Mouse (Mus musculus): Measurements from ENCODE around the gene Phf11d.
"Not testable (repeated sequence)": the region's sequence is repeated elsewhere in the genome, so short reads cannot be mapped to it uniquely, and the experiment has no call there.

DNA sequence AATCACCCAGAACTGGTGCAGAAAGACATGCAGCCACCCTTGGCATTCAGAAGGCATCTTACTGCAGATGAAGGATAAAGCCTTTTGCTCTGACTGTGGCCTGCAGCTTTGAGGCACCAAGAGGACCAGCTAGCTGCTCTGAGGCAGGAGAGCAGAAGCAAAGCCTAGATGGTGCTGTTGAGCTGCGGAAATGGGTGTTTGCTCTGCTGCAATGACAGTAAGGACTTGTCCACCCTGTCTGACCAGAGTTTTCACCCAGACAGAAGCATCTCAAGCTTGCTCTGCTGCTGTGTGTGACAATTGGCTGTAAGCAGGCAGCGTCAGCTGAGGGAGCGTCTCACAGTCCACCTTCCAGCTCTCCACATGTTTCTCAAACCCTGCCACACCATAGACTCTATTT, 34.8 kb downstream of the Phf11d start:
- peak; percentile 35; the same call in 1 of the 2 replicates for TF ChIP-seq CTCF (IDR thresholded peaks at IDR 0.05; ENCODE audit: borderline replicate concordance, extremely low read depth, insufficient read depth, insufficient read length)
- not testable (repeated sequence) for TF ChIP-seq POLR2A (IDR thresholded peaks at IDR 0.05; ENCODE audit: borderline replicate concordance, extremely low read depth, insufficient read depth, insufficient read length, poor library complexity, severe bottlenecking)

Data from brain, embryonic 14.5 days (tissue).